Mouse (Mus musculus): ENCODE measurements around the gene Wdr31.

- no peak for TF ChIP-seq CTCF (IDR thresholded peaks at IDR 0.05; ENCODE audit: extremely low read depth, insufficient read depth, low read length)
- TF ChIP-seq POLR2A (IDR thresholded peaks at IDR 0.05; ENCODE audit: extremely low read depth, insufficient read depth, low read length) = no peak
Observed at GRCm38 (mm10) chr4:62505991-62506390, 35.3 kb upstream of the Wdr31 start.

Data from cortical plate, adult 2 months (tissue).